Mouse (Mus musculus) B cell, adult 67 days (primary cell): ENCODE data around the gene Zfp59. TPM values are rescaled to one million over a fixed set of nuclear protein-coding genes. Genes with fewer than 3 reads are reported as not detected.

Source experiments
- total RNA-seq, 2 experiments: library from RNA; stranded (reverse); gene quantifications; 4 replicates each; pipeline ENCODE4 v1.2.4; 2023

The Zfp59 gene
- total RNA-seq, result 1 to 10 TPM; 5.8 to 7.8 TPM

GRCm38 (mm10) chr7:27838323-27839249 is at the start of gene Zfp59:
Gene Zfp59, plus strand, starts transcription at chr7:27838607.

GRCm38 (mm10) chr7:27806896-27807295 is 31.5 kb upstream of the Zfp59 start, which contains the start of gene Zfp626:
Gene Zfp626, plus strand, starts transcription at chr7:27807196.

GRCm38 (mm10) chr7:27857227-27857626 is 18.8 kb downstream of the Zfp59 start, which contains the start of gene Zfp607a:
Gene Zfp607a, plus strand, starts transcription at chr7:27857527.

Other genes starting within 250 kb of the Zfp59 start
- 100 to 1,000 TPM in 1 of 2 experiments, 10 to 100 TPM in 1; 99.1 to 102 TPM for gene Akt2, start 247.1 kb upstream of the Zfp59 start, total RNA-seq
- not detected for gene Ttc9b, start 184.7 kb upstream of the Zfp59 start, total RNA-seq
- 10 to 100 TPM; 12.6 to 16.5 TPM for gene Map3k10, start 164.0 kb upstream of the Zfp59 start, total RNA-seq
- gene Zfp607b, start 149.3 kb upstream of the Zfp59 start, total RNA-seq, result 1 to 10 TPM; 1.3 to 2.2 TPM
- 10 to 100 TPM; 21.5 to 22.2 TPM for gene Zfp60, start 107.2 kb upstream of the Zfp59 start, total RNA-seq
- 10 to 100 TPM; 11.0 to 16.7 TPM for gene Zfp626, start 31.4 kb upstream of the Zfp59 start, total RNA-seq
- 10 to 100 TPM; 14.1 to 14.8 TPM for gene Zfp607a, start 18.9 kb downstream of the Zfp59 start, total RNA-seq
- 10 to 100 TPM; 13.6 to 16.9 TPM for gene Zfp974, start 90.9 kb downstream of the Zfp59 start, total RNA-seq
- 10 to 100 TPM; 15.1 to 16.9 TPM for gene Zfp780b, start 140.6 kb downstream of the Zfp59 start, total RNA-seq
- 10 to 100 TPM; 11.2 to 13.1 TPM for gene Zfp850, start 175.5 kb downstream of the Zfp59 start, total RNA-seq
- 100 to 1,000 TPM; 125 to 128 TPM for gene Psmc4, start 211.5 kb downstream of the Zfp59 start, total RNA-seq
- not detected for gene Fcgbp, start 232.6 kb downstream of the Zfp59 start, total RNA-seq